Mouse (Mus musculus) kidney, postnatal 25 days (tissue): ENCODE measurements at regions not wholly inside any gene's neighbourhood (a gene's known extent, or its start where the extent isn't known, plus 50 kb on each side); places are given as distances from the start of the nearest gene placed in this dataset.

ENCODE experiments used
- DNase-seq, 2 experiments: peaks; one replicate each; pipeline ENCODE4 v3.0.0; 2021; ENCODE audit warnings: mixed read lengths in 2 of 2

DNA sequence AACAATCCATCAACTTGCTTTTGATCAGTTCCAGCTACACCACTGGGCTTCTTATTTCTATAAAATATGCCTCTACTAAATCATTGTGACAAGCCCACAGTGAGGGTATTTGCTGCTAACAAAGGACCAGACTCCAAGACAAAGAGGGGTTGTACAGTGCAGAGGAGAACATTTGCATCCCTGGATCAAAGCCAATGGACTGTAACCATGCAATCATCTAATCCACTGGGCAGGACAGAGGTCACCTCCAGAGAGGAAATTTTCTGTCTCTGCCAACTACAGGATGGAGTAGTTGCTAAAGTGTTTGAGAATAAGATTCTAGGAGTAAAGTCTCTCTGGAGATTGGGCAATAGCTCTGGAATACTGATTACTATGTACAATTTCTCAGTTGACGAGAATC is 272.9 kb downstream of the Cox7c start:
- no peak for DNase-seq

DNA sequence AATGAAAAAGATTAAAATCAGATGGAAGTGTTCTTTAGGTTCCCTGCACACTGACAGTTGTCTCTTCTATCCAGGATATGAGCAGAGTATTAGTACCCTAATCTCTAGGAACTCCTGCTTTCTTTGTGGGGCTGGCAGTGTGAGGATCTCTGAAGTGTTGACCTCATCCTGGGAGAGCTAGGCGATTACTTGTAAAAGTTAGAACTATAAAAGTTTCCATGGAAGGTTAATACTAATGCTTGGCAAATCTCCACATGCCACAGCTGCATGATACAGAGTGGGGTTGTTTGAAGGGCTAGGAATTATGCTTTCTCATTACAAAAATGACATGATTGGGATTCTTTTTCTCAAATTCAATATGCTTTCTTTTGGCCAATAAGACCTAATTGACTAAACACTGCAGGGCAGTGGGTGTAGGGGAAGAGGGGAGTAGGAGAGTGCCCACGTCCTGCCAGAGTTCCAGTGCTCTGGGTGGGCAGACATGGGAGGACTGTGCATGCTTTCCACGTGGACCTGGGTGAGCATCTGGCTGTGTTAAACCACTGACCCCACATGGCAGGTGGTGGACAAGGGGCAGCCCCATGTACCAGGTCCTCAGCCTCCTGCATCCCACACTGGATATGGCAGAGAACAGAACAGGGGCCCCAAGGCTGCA is 275.6 kb downstream of the Cox7c start:
- DNase-seq, result peak in 1 of 2 experiments; percentile 34

DNA sequence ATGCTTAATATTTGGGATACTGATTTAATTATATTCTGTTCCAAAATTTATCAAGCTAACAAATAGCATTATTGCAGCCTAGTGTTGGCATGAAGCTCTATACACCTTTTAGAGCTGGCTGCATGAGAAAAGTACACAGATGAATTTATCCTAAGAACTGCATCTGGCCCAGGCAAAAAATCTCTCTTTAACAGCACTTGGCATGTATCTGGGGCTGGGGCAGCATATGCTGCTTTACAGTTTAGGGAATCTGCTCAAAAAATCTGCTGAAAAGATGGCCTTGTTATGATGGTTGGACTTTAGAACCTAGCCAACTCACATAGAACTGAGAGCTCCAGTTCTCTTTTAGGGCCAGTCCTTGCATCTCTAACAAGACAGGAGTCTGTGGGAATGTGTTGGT is 276.2 kb downstream of the Cox7c start:
- no peak for DNase-seq

DNA sequence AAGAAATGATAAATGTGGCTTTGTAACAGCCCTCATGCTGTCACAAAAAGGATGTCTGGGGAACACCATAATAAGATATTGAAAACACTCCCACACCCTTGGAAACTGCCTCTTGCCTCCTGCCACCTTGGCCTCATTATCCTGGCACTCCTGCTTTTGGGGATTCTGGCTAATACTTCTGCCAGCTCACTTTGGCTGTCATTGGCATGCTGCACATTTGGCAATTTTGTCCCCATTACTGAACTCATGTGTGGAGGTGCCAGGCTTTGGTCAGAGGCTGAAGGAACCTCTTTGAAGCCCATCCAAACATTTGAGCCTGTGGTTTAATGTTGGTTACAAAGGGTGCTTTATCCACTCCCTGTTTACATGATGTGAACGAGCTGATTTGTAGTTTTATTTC is 278.2 kb downstream of the Cox7c start:
- no peak for DNase-seq

DNA sequence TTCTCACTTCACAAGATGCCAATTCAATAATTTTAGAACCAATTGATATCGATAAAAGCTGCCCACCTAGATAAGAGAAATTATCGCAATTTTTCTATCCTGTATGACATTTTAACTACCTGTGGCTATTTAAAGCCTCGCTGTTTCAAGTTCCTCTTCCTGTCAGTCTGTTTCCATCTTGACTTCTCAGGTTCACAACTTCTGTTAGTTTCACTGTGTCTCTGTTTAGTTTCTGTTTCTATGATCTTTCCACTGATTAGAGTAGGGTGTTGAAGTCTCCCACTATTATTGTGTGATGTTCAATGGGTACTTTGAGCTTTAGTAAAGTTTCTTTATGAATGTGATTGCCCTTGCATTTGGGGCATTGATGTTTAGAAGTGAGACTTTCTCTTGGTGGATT is 322.1 kb downstream of the Cox7c start:
- no peak for DNase-seq

DNA sequence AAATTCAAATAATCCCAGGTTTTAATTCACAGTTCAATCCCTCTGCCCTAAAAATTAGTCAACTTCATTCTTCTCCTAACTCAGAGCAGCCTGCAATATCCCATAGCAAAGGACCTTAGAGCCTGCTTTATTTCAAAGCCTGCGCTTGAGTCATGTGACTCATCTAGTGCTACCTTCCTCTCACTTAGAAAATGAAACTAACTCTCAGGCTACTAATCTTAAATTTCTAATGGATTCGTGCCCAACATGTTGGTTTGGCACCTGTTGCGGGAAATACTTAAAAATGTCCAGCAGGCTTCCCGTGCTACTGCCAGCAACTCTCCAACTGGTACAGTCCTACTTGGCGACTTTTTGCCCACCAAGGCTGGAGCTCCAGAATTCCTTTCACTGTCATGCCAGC is 322.6 kb downstream of the Cox7c start:
- DNase-seq, result no peak

DNA sequence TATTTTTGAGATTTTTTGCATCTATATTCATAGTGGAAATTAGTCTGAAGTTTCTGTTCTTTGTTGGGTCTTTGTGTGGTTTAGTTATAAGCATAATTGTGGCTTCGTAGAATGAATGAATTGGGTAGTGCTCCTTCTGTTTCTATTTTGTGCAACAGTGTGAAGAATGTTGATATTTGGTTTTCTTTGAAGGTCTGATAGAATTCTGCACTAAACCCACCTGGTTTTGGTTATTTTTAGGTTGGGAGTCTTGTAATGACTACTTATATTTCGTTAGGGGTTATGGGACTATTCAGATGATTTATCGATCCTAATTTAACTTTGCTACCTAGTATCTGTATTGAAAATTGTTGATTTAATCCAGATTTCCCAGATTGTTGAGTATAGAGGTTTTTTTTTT is 326.4 kb downstream of the Cox7c start:
- DNase-seq, result no peak

DNA sequence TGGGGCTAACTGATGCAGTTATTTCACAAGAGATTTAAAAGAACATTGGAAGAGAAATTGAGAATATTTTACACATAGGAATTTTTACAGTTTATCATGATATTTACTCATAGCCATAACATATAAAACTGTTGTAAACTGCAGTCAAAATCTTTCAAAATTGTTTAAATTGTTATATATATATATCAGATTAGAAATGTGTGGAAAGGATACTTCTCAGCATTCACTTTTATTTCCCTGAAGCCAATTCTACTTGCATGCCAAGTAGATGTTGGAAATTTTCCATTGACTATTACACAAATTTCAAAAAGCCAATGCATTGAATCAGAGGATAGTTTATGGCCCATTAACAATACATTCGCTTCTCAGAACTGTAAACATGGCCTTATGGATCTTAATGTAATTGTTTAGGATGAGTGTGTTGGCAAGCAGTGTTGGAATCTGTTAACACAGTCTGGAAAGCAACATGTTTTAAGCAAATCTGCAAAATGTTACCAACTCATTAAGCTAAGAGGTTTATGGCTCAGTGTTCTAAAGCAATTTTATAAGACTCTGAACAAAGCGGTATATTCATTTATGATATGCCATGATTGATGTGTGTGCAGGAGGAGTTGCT is 330.7 kb downstream of the Cox7c start:
- DNase-seq, result no peak

DNA sequence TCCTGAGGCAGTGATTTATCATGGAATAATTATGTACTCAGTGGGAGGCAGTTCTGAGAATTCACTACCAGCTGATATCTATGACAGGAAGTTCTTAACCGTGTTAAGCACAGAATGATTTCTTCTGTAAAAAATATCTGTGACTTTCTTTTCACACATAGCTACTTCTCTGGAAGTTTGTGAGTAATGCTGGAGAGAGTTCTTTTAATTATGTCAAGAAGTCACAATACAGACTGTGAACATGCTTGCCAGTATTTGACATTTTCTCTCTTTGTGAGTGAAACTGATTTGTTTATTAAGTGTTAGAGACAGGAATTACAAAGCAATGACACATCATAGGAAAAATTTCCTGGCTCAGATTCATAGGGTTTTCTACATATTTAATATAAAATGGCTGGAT is 354.3 kb downstream of the Cox7c start:
- no peak for DNase-seq
